Comparison of ENCODE assay signal across 22 mouse cellular contexts in genomic region chr5:135653209-135653608, GRCm38 (mm10). TPM values are rescaled to one million over a fixed set of nuclear protein-coding genes. Genes with fewer than 3 reads are reported as not detected.
DNase-seq lines count a peak whose midpoint lies in the region; ATAC-seq and TF ChIP-seq lines count a peak whose summit lies in the region.
"Had no signal": no experiment of that assay in that cellular context is flagged by ENCODE, and none has a peak within 500 bp of the region (broad histone marks: within the 10 kb centered on the region; RNA-seq: fewer than 3 reads in every experiment).

No protein-coding gene starts in this region.

- no peak overlapping the region for H3K4me2 ChIP-seq in lung, embryonic 14.5 days
- no peak overlapping the region for H3K4me2 ChIP-seq in lung, embryonic 16.5 days (ENCODE audit: low read depth, low read length)
- H3K4me2 ChIP-seq: heart, embryonic 12.5 days; midbrain, embryonic 12.5 days; neural tube, embryonic 15.5 days had no signal

- 19% methylated on average over 2 of the region's 2 CpGs for WGBS in lung, embryonic 14.5 days
- WGBS in lung, embryonic 16.5 days: 47% methylated on average over 2 of the region's 2 CpGs

- intact Hi-C loops in gastrocnemius, postnatal 36 days (cut with DNase I): loop anchor here (5.0 kb wide), 1 partner anchor 34 kb away; no protein-coding TSS in a partner anchor

- H3K4me3 ChIP-seq in lung, embryonic 14.5 days (ENCODE audit: low read depth, low read length): no peak overlapping the region
- H3K4me3 ChIP-seq in lung, embryonic 16.5 days (ENCODE audit: low read length): no peak overlapping the region
- H3K4me3 ChIP-seq: heart, embryonic 12.5 days; layer of hippocampus, adult 2 months; midbrain, embryonic 12.5 days; neural tube, embryonic 15.5 days had no signal

- no peaks in the 10 kb centered on the region for H3K4me1 ChIP-seq in lung, embryonic 14.5 days (ENCODE audit: insufficient read depth)
- H3K4me1 ChIP-seq in lung, embryonic 16.5 days (replicated peaks; ENCODE audit: control insufficient read depth, insufficient read depth, low read length): no peaks in the 10 kb centered on the region
- H3K4me1 ChIP-seq: heart, embryonic 12.5 days; midbrain, embryonic 12.5 days; neural tube, embryonic 15.5 days had no signal

- no peaks in the 10 kb centered on the region for H3K9me3 ChIP-seq in lung, embryonic 14.5 days (ENCODE audit: low read depth, low read length)
- H3K9me3 ChIP-seq in lung, embryonic 16.5 days (ENCODE audit: control insufficient read depth, low read length): no peaks in the 10 kb centered on the region
- H3K9me3 ChIP-seq: midbrain, embryonic 12.5 days; neural tube, embryonic 15.5 days had no signal

- no peaks in the 10 kb centered on the region for H3K27me3 ChIP-seq in lung, embryonic 14.5 days (ENCODE audit: insufficient read depth, low read length)
- H3K27me3 ChIP-seq in lung, embryonic 16.5 days (ENCODE audit: control insufficient read depth, insufficient read depth, low read depth, low read length): no peaks in the 10 kb centered on the region
- H3K27me3 ChIP-seq: heart, embryonic 12.5 days; midbrain, embryonic 12.5 days; neural tube, embryonic 15.5 days had no signal

- no peak for TF ChIP-seq CTCF in lung, embryonic 14.5 days (IDR thresholded peaks at IDR 0.05; ENCODE audit: low read depth)

- no peak for ATAC-seq in lung, embryonic 14.5 days (ENCODE audit: insufficient read depth)
- peak; percentile 53 for ATAC-seq in lung, embryonic 16.5 days (ENCODE audit: low read depth)
- ATAC-seq: CD4-positive, CD25-positive, alpha-beta regulatory T cell, adult 4 months; forebrain, embryonic 16.5 days; hindbrain, postnatal 0 days; intestine, postnatal 0 days had no signal

- H3K9ac ChIP-seq in lung, embryonic 14.5 days: no peak overlapping the region
- no peak overlapping the region for H3K9ac ChIP-seq in lung, embryonic 16.5 days (ENCODE audit: low read length)
- H3K9ac ChIP-seq: heart, embryonic 12.5 days; midbrain, embryonic 12.5 days; neural tube, embryonic 15.5 days had no signal

- no peaks in the 10 kb centered on the region for H3K36me3 ChIP-seq in lung, embryonic 14.5 days (ENCODE audit: insufficient read depth)
- no peaks in the 10 kb centered on the region for H3K36me3 ChIP-seq in lung, embryonic 16.5 days (ENCODE audit: control insufficient read depth, insufficient read depth, low read length)
- H3K36me3 ChIP-seq: heart, embryonic 12.5 days; midbrain, embryonic 12.5 days; neural tube, embryonic 15.5 days had no signal

- peak; percentile 35 to 50 for DNase-seq in gastrocnemius, adult 8-10 months (ENCODE audit: low spot score in 2 of 2)
- no peak for DNase-seq in gastrocnemius, postnatal 36 days
- DNase-seq in lung, embryonic 14.5 days: peak; percentile 11
- no peak for DNase-seq in lung, postnatal 14 days
- no peak for DNase-seq in spleen, postnatal 10 days (ENCODE audit: low spot score in 2 of 2)
- DNase-seq in retina, postnatal 1 day: no peak
- DNase-seq: adrenal gland, adult 8-10 months; cerebellum, adult 18-20 months; cerebellum, postnatal 36 days; embryo, embryonic 11 days; heart, adult 18-20 months; heart, postnatal 10 days; kidney, postnatal 25 days had no signal

- no peak overlapping the region for H3K27ac ChIP-seq in lung, embryonic 14.5 days (ENCODE audit: low read depth)
- 0 out of 2 replicates have a peak overlapping the region, but pooled peaks have one; percentile 8 for H3K27ac ChIP-seq in lung, embryonic 16.5 days (ENCODE audit: low read length)
- H3K27ac ChIP-seq: hindbrain, postnatal 0 days; layer of hippocampus, adult 2 months; midbrain, embryonic 12.5 days; neural tube, embryonic 15.5 days had no signal

RNA-seq across cellular contexts. Expression of gene Por, which starts 16.6 kb away (rescaled TPM):
- total RNA-seq in gastrocnemius, adult 8-10 months (2022): 10 to 100 TPM; 32.8 to 36.4 (median 35.9) TPM
- 10 to 100 TPM; 26.3 to 31.8 TPM for total RNA-seq in gastrocnemius, postnatal 36 days (2021)
- polyA plus RNA-seq in lung, embryonic 14.5 days (2014; fragmentation: Nextera tagmentation; extraction: Ambion mirVana): 51.5 and 52.7 TPM in 2 replicates
- 77.4 and 83.5 TPM in 2 replicates for polyA plus RNA-seq in lung, embryonic 16.5 days (2015; fragmentation: Nextera tagmentation; extraction: Ambion mirVana)

RNA-seq across cellular contexts. Expression of gene Rhbdd2, which starts 20.8 kb away (rescaled TPM):
- 10 to 100 TPM; 10.3 to 14.7 (median 13.5) TPM for total RNA-seq in gastrocnemius, adult 8-10 months (2022)
- total RNA-seq in gastrocnemius, postnatal 36 days (2021): 10 to 100 TPM in 1 of 2 experiments, 1 to 10 TPM in 1; 9.8 to 12.8 TPM
- 40.5 and 45.7 TPM in 2 replicates for polyA plus RNA-seq in lung, embryonic 14.5 days (2014; fragmentation: Nextera tagmentation; extraction: Ambion mirVana)
- polyA plus RNA-seq in lung, embryonic 16.5 days (2015; fragmentation: Nextera tagmentation; extraction: Ambion mirVana): 30.8 and 33.1 TPM in 2 replicates

Comparison
In these comparisons a context has a peak if more than half of its experiments do, and no peak if none do; other contexts are left out.
1. DNase-seq: peak in gastrocnemius, adult 8-10 months (2 of 2) and lung, embryonic 14.5 days (single experiment); none in gastrocnemius, postnatal 36 days (0 of 2), lung, postnatal 14 days (single experiment), spleen, postnatal 10 days (0 of 2) and retina, postnatal 1 day (single experiment).